23 mouse cellular contexts compared by ENCODE assay signal in genomic region chr17:27508513-27508912, GRCm38 (mm10). TPM values are rescaled to one million over a fixed set of nuclear protein-coding genes. Genes with fewer than 3 reads are reported as not detected.
DNase-seq lines count a peak whose midpoint lies in the region; ATAC-seq and TF ChIP-seq lines count a peak whose summit lies in the region.
"Had no signal": no experiment of that assay in that cellular context is flagged by ENCODE, and none has a peak within 500 bp of the region (broad histone marks: within the 10 kb centered on the region; RNA-seq: fewer than 3 reads in every experiment).

No protein-coding gene starts in this region.

- no peaks in the 10 kb centered on the region for H3K27me3 ChIP-seq in cerebellum, adult 2 months (ENCODE audit: control insufficient read depth, insufficient read depth, low read length)
- peaks cover 3% of the 10 kb centered on the region for H3K27me3 ChIP-seq in kidney, adult 2 months (replicated peaks; ENCODE audit: control insufficient read depth, insufficient read depth, low read length)
- H3K27me3 ChIP-seq in midbrain, embryonic 10.5 days (ENCODE audit: low read depth, poor library complexity, severe bottlenecking): peaks cover 87% of the 10 kb centered on the region
- H3K27me3 ChIP-seq in midbrain, embryonic 14.5 days (ENCODE audit: control insufficient read depth, insufficient read depth, low read length): peaks cover 5% of the 10 kb centered on the region; the same call in 1 of the 2 replicates

- no peak for TF ChIP-seq POLR2A in cerebellum, adult 2 months (IDR thresholded peaks at IDR 0.05; ENCODE audit: borderline replicate concordance, insufficient read depth, low read length)
- no peak for TF ChIP-seq POLR2A in kidney, adult 2 months (IDR thresholded peaks at IDR 0.05; ENCODE audit: low read depth, low read length)

- no peak overlapping the region for H3K4me2 ChIP-seq in midbrain, embryonic 14.5 days (ENCODE audit: low read length)
- H3K4me2 ChIP-seq: embryonic facial prominence, embryonic 13.5 days; embryonic facial prominence, embryonic 15.5 days; forebrain, embryonic 12.5 days had no signal

- no peak for ATAC-seq in cerebellum, adult (ENCODE audit: insufficient number of reproducible peaks, low FRiP score, low TSS enrichment)
- no peak for ATAC-seq in midbrain, embryonic 14.5 days (ENCODE audit: low FRiP score, low TSS enrichment)
- ATAC-seq: activated CD4-positive, CD25-positive, alpha-beta regulatory T cell, adult 4 months; CD4-positive, CD25-positive, alpha-beta regulatory T cell, adult 4 months; forebrain, embryonic 14.5 days; forebrain, embryonic 16.5 days; Patski had no signal

- H3K27ac ChIP-seq in cerebellum, adult 2 months (ENCODE audit: insufficient read depth, low read length): peak overlapping the region; percentile 98
- H3K27ac ChIP-seq in kidney, adult 2 months (ENCODE audit: insufficient read depth, low read depth, low read length): no peak overlapping the region
- H3K27ac ChIP-seq in midbrain, embryonic 10.5 days (replicated peaks): peak overlapping the region; percentile 95
- H3K27ac ChIP-seq in midbrain, embryonic 14.5 days (replicated peaks; ENCODE audit: low read depth, low read length): no peak overlapping the region
- H3K27ac ChIP-seq: embryonic facial prominence, embryonic 13.5 days; embryonic facial prominence, embryonic 15.5 days; forebrain, embryonic 12.5 days had no signal

- peaks cover 45% of the 10 kb centered on the region for H3K4me1 ChIP-seq in cerebellum, adult 2 months (ENCODE audit: control insufficient read depth, insufficient read depth, low read length)
- no peaks in the 10 kb centered on the region for H3K4me1 ChIP-seq in kidney, adult 2 months (ENCODE audit: control insufficient read depth, insufficient read depth, low read length)
- peaks cover 100% of the 10 kb centered on the region for H3K4me1 ChIP-seq in midbrain, embryonic 10.5 days
- peaks cover 38% of the 10 kb centered on the region for H3K4me1 ChIP-seq in midbrain, embryonic 14.5 days (ENCODE audit: control insufficient read depth, insufficient read depth, low read length)

- peak overlapping the region; percentile 81 for H3K4me3 ChIP-seq in cerebellum, adult 2 months (replicated peaks; ENCODE audit: insufficient read depth, low read depth, low read length)
- H3K4me3 ChIP-seq in kidney, adult 2 months (ENCODE audit: insufficient read depth, low read depth, low read length): no peak overlapping the region
- 0 out of 2 replicates have a peak overlapping the region, but pooled peaks have one; percentile 7 for H3K4me3 ChIP-seq in midbrain, embryonic 10.5 days
- H3K4me3 ChIP-seq in midbrain, embryonic 14.5 days (replicated peaks; ENCODE audit: low read depth, low read length): no peak overlapping the region
- H3K4me3 ChIP-seq: embryonic facial prominence, embryonic 13.5 days; embryonic facial prominence, embryonic 15.5 days; erythroblast, embryonic 14.5 days; forebrain, embryonic 10.5 days; forebrain, embryonic 12.5 days had no signal

- WGBS in cerebellum, adult 2 months: 16% methylated on average over 5 of the region's 5 CpGs
- 54% methylated on average over 5 of the region's 5 CpGs for WGBS in kidney, adult 2 months
- WGBS in midbrain, embryonic 10.5 days: 62% methylated on average over 5 of the region's 5 CpGs
- 64% methylated on average over 5 of the region's 5 CpGs for WGBS in midbrain, embryonic 14.5 days

- no peak for TF ChIP-seq CTCF in cerebellum, adult 2 months (IDR thresholded peaks at IDR 0.05; ENCODE audit: borderline replicate concordance, insufficient read depth, low read depth, low read length)
- no peak for TF ChIP-seq CTCF in kidney, adult 2 months (conservative IDR thresholded peaks at IDR 0.05; ENCODE audit: insufficient read depth, insufficient read length, low read depth, low read length)

- DNase-seq in cerebellum, adult 2 months: peak; percentile 45 to 62
- no peak for DNase-seq in cerebellum, postnatal 10 days
- DNase-seq in cerebellum, postnatal 25 days: peak; percentile 53
- DNase-seq in kidney, adult 2 months: peak; percentile 19
- no peak for DNase-seq in kidney, postnatal 4 days
- DNase-seq in midbrain, embryonic 10.5 days (ENCODE audit: low spot score): no peak
- DNase-seq in midbrain, embryonic 14.5 days: no peak
- DNase-seq: adrenal gland, adult 8-10 months; adrenal gland, postnatal 14 days; B cell, adult 2 months; embryo, embryonic 11 days had no signal

- H3K9me3 ChIP-seq in midbrain, embryonic 10.5 days (replicated peaks): no peaks in the 10 kb centered on the region
- no peaks in the 10 kb centered on the region for H3K9me3 ChIP-seq in midbrain, embryonic 14.5 days (ENCODE audit: control insufficient read depth, low read length)
- H3K9me3 ChIP-seq: embryonic facial prominence, embryonic 13.5 days; embryonic facial prominence, embryonic 15.5 days; forebrain, embryonic 10.5 days; forebrain, embryonic 12.5 days had no signal

- no peak overlapping the region for H3K9ac ChIP-seq in midbrain, embryonic 14.5 days (replicated peaks; ENCODE audit: low read length)
- H3K9ac ChIP-seq: embryonic facial prominence, embryonic 13.5 days; embryonic facial prominence, embryonic 15.5 days; forebrain, embryonic 12.5 days had no signal

- no peaks in the 10 kb centered on the region for H3K36me3 ChIP-seq in kidney, adult 2 months (ENCODE audit: control insufficient read depth, insufficient read depth, low read length)
- no peaks in the 10 kb centered on the region for H3K36me3 ChIP-seq in midbrain, embryonic 10.5 days
- no peaks in the 10 kb centered on the region for H3K36me3 ChIP-seq in midbrain, embryonic 14.5 days (ENCODE audit: control insufficient read depth, insufficient read depth, low read length)
- H3K36me3 ChIP-seq: embryonic facial prominence, embryonic 13.5 days; embryonic facial prominence, embryonic 15.5 days; forebrain, embryonic 10.5 days; forebrain, embryonic 12.5 days; G1E had no signal

RNA-seq across cellular contexts. Expression of gene Grm4, which starts 12.7 kb away (rescaled TPM):
- 310 and 403 TPM in 2 replicates for polyA plus RNA-seq in cerebellum, adult 2 months (2012; rRNA removed)
- 0.02 and 0.03 TPM in 2 replicates for polyA plus RNA-seq in kidney, adult 2 months (2012; rRNA removed)
- 2.8 and 3.5 TPM in 2 replicates for polyA plus RNA-seq in midbrain, embryonic 10.5 days (2016; fragmentation: Nextera tagmentation; extraction: Ambion mirVana)
- 9.8 and 10.1 TPM in 2 replicates for polyA plus RNA-seq in midbrain, embryonic 14.5 days (2014; fragmentation: Nextera tagmentation; extraction: Ambion mirVana)
- polyA plus RNA-seq: CD4-positive, CD25-positive, alpha-beta regulatory T cell, adult 4 months; erythroblast, embryonic 14.5 days; G1E had no signal

RNA-seq across cellular contexts. Expression of gene Hmga1, which starts 47.8 kb away (rescaled TPM):
- polyA plus RNA-seq in cerebellum, adult 2 months (2012; rRNA removed): 124 and 133 TPM in 2 replicates
- polyA plus RNA-seq in kidney, adult 2 months (2012; rRNA removed): 37.4 and 38.9 TPM in 2 replicates
- 620 and 831 TPM in 2 replicates for polyA plus RNA-seq in midbrain, embryonic 10.5 days (2016; fragmentation: Nextera tagmentation; extraction: Ambion mirVana)
- polyA plus RNA-seq in midbrain, embryonic 14.5 days (2014; fragmentation: Nextera tagmentation; extraction: Ambion mirVana): 134 and 143 TPM in 2 replicates

RNA-seq across cellular contexts. Expression of gene AI413582, which starts 57.0 kb away (rescaled TPM):
- 98.9 and 104 TPM in 2 replicates for polyA plus RNA-seq in cerebellum, adult 2 months (2012; rRNA removed)
- 41.7 and 55.7 TPM in 2 replicates for polyA plus RNA-seq in kidney, adult 2 months (2012; rRNA removed)
- 16.4 and 19.2 TPM in 2 replicates for polyA plus RNA-seq in midbrain, embryonic 10.5 days (2016; fragmentation: Nextera tagmentation; extraction: Ambion mirVana)
- 51.9 and 74.5 TPM in 2 replicates for polyA plus RNA-seq in midbrain, embryonic 14.5 days (2014; fragmentation: Nextera tagmentation; extraction: Ambion mirVana)

Comparison
In these comparisons a context has a peak if more than half of its experiments do, and no peak if none do; other contexts are left out.
1. DNase-seq: peak in cerebellum, adult 2 months (2 of 2), cerebellum, postnatal 25 days (2 of 2) and kidney, adult 2 months (single experiment); none in cerebellum, postnatal 10 days (0 of 2), kidney, postnatal 4 days (0 of 2), midbrain, embryonic 10.5 days (single experiment) and midbrain, embryonic 14.5 days (single experiment).
2. H3K27ac ChIP-seq: peak in cerebellum, adult 2 months (single experiment) and midbrain, embryonic 10.5 days (single experiment); none in kidney, adult 2 months (single experiment) and midbrain, embryonic 14.5 days (single experiment).
3. H3K4me3 ChIP-seq: peak in cerebellum, adult 2 months (single experiment) and midbrain, embryonic 10.5 days (single experiment); none in kidney, adult 2 months (single experiment) and midbrain, embryonic 14.5 days (single experiment).
4. RNA of gene Grm4, which starts 12.7 kb away (polyA plus RNA-seq): 310 to 403 TPM in cerebellum, adult 2 months; 9.8 to 10.1 TPM in midbrain, embryonic 14.5 days, 2.8 to 3.5 TPM in midbrain, embryonic 10.5 days and 0.02 to 0.03 TPM in kidney, adult 2 months; every median in the first group is over 10 times any median in the second.